Mouse (Mus musculus): Measurements from ENCODE around the gene Cd300lf. TPM values are rescaled to one million over a fixed set of nuclear protein-coding genes. Genes with fewer than 3 reads are reported as not detected.

Cd300lf gene
- polyA plus RNA-seq (2011; ENCODE audit: insufficient read length, low read depth, missing spikeins): 0.81 TPM in 1 of 2 replicates, not detected in the other

DNA sequence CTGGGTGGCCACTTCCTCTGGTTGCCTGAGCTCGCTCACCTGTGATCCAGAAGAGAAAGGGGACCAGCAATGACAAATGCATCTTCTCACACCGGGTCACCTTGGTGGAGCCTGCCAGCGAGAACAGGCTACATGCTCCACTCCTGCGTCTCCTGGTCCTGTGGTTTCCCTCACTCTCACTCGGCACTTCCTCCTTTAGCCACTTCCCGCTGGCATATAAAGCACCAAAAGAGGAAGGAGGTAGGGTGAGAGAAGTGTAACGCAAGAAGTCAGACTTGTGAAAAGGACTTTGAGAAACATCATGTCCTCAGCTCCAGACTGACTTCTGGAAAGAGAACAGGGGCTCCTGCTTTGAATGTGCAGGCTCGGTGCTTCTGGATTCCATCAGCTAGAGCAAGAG lies at the start of gene Cd300lf:
Gene Cd300lf, minus strand, starts transcription at position 193 of the 400 bp plus-strand sequence.
- no peak within 1 kb of the TSS for H3K4me3 ChIP-seq (ENCODE audit: insufficient read depth, low read length)
- H3K4me1 ChIP-seq (ENCODE audit: control insufficient read depth, insufficient read depth, low read length): no peaks in the 10 kb centered on the region
- TF ChIP-seq POLR2A (IDR thresholded peaks at IDR 0.05; ENCODE audit: low read depth, low read length) (no peak), CTCF (IDR thresholded peaks at IDR 0.05; ENCODE audit: borderline replicate concordance, insufficient read depth, low read length) (no peak)
- no peak within 1 kb of the TSS for H3K27ac ChIP-seq (ENCODE audit: insufficient read depth, low read length)

DNA sequence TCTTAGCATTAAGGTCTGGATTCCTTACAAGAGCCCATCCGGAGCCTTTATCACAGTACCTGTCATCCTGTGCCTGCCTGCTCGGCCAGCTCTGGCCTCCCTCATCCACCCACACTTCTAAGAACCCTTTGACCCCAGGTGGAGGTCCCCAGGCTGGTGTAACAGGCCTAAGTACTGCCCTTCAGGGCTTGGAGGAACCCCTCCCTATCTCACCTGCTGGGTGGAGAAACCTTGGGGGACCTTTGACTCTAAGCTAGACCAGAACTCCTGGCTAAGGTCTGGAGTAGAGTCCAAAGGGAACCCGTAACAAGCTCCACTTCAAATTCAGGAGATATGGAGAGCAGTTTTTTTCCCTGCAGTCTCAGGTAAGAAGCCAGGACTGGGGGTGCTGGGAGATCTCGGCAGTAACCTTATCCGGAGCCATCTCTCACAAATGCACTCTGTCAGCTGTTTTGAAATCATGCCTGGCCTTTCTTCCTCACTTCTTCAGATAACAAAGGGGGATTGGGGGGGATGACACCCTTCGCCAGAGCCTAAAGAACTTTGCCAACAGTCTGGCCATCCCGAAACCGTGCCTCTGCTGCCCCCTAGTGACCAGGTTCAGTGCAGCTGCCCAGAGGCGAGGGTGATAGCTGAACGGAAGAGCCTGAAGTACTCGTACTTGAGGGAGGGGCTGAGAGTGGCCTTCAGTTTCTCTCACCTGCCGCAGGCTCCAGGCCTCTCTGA lies 48.3 kb upstream of the Cd300lf start:
- Histone ChIP-seq H3K4me1 (ENCODE audit: control insufficient read depth, insufficient read depth, low read length) (0 out of 2 replicates have a peak, but pooled peaks cover 3% of the 10 kb centered on the region), H3K4me3 (ENCODE audit: insufficient read depth, low read length) (no peak overlapping the region), H3K27ac (ENCODE audit: insufficient read depth, low read length) (no peak overlapping the region)
- TF ChIP-seq CTCF (IDR thresholded peaks at IDR 0.05; ENCODE audit: borderline replicate concordance, insufficient read depth, low read length) (peak; percentile 98), POLR2A (IDR thresholded peaks at IDR 0.05; ENCODE audit: low read depth, low read length) (no peak)

DNA sequence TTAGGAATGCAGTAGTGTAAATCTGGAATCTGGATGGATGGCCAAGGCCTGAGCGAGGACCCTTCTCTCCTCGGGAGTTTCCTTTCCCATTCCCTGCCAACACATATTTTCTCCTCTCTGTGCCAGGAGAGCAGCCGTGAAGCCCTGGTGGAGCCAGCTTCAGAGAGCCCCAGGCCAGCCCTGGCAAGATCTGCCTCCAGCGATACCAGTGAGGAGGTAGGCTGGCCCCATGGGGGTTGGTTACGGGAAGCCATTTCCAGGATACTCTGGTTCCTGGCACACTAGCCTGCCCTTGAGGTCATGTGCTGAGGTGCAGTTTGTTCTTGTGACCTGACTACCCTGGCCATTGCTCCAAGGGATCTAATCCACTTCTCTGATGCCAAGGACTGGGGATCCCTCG lies 46.1 kb upstream of the Cd300lf start:
- Histone ChIP-seq H3K4me1 (ENCODE audit: control insufficient read depth, insufficient read depth, low read length) (no peaks in the 10 kb centered on the region), H3K27ac (ENCODE audit: insufficient read depth, low read length) (no peak overlapping the region), H3K4me3 (ENCODE audit: insufficient read depth, low read length) (no peak overlapping the region)
- TF ChIP-seq POLR2A (IDR thresholded peaks at IDR 0.05; ENCODE audit: low read depth, low read length) (no peak), CTCF (IDR thresholded peaks at IDR 0.05; ENCODE audit: borderline replicate concordance, insufficient read depth, low read length) (no peak)

DNA sequence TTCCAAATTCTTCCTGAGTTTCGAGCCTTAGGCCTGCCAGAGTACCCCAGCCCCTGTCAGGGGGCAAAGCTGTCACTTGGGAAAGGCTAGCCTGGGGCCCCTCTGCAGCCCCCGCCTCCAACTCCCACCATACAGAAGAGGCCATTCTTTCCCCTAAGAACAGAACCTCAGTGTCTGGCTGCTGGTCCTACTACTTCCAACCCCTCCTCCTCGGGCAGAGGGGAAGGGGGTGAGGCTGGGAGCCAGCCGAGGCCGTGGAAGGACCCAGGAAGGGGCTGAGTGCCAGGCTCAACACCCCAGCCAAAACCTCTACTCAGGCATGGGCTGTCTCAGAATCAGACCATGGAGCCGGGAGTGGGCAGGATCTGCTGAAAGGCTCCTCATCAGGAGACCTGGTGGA lies 45.4 kb upstream of the Cd300lf start:
- Histone ChIP-seq H3K4me1 (ENCODE audit: control insufficient read depth, insufficient read depth, low read length) (no peaks in the 10 kb centered on the region), H3K4me3 (ENCODE audit: insufficient read depth, low read length) (no peak overlapping the region), H3K27ac (ENCODE audit: insufficient read depth, low read length) (no peak overlapping the region)
- TF ChIP-seq CTCF (IDR thresholded peaks at IDR 0.05; ENCODE audit: borderline replicate concordance, insufficient read depth, low read length) (no peak), POLR2A (IDR thresholded peaks at IDR 0.05; ENCODE audit: low read depth, low read length) (no peak)

DNA sequence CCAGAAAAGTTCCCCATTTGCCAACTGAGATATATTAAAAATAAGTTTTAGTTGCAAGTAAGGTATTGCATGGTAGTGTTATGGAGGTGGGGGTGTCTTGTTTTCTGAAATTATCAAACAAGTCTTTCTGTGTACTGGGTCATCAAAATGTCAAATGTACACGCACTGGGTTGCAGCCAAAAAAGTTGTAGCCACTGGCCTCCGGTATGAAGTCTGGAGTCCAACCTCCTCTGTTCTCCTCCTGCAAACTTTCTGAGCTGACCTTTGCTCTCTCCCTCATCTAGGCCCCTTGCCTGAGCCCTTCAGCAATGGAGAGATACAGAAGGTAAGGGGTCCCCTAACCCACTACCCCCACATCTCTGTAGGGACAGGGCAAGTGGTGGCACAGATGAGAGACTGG lies 45.0 kb upstream of the Cd300lf start:
- TF ChIP-seq POLR2A (IDR thresholded peaks at IDR 0.05; ENCODE audit: low read depth, low read length) (no peak), CTCF (IDR thresholded peaks at IDR 0.05; ENCODE audit: borderline replicate concordance, insufficient read depth, low read length) (no peak)
- Histone ChIP-seq H3K4me3 (ENCODE audit: insufficient read depth, low read length) (no peak overlapping the region), H3K27ac (ENCODE audit: insufficient read depth, low read length) (no peak overlapping the region), H3K4me1 (ENCODE audit: control insufficient read depth, insufficient read depth, low read length) (no peaks in the 10 kb centered on the region)

DNA sequence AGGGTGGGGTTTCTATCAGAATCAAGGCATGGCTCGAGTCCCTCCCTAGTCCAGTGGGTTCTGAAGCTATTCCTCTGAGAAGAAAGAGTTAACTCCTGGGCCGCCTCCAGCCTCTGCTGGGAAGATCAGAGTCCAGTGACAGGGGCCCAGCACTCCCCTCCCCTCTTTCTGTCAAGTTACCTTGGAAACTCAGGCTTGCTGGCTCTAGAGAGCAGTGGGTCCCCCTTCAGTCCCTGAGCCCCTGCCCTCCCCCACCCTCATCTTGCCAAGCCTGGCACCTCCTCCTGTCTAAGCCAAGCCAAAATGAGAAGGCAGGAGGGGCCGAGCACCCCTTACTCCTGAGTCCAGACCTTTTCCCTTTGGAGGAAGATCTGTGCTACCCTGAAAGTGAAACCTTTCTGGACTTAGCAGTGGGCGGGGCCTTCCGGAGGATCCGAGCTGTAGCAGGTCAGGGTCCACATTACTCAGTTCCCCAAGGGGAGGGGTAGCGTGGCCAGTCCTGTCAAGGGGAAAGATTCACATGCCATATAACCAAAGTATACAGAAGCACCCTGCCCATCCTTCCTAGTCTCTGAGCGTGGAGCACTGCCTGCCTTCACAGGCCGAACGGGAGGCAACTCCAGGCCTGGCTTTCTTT lies 43.9 kb upstream of the Cd300lf start:
- H3K4me3 ChIP-seq (ENCODE audit: insufficient read depth, low read length): no peak overlapping the region
- no peak overlapping the region for H3K27ac ChIP-seq (ENCODE audit: insufficient read depth, low read length)
- peaks cover 7% of the 10 kb centered on the region; the same call in 1 of the 2 replicates for H3K4me1 ChIP-seq (ENCODE audit: control insufficient read depth, insufficient read depth, low read length)
- TF ChIP-seq CTCF (IDR thresholded peaks at IDR 0.05; ENCODE audit: borderline replicate concordance, insufficient read depth, low read length) (no peak), POLR2A (IDR thresholded peaks at IDR 0.05; ENCODE audit: low read depth, low read length) (no peak)

DNA sequence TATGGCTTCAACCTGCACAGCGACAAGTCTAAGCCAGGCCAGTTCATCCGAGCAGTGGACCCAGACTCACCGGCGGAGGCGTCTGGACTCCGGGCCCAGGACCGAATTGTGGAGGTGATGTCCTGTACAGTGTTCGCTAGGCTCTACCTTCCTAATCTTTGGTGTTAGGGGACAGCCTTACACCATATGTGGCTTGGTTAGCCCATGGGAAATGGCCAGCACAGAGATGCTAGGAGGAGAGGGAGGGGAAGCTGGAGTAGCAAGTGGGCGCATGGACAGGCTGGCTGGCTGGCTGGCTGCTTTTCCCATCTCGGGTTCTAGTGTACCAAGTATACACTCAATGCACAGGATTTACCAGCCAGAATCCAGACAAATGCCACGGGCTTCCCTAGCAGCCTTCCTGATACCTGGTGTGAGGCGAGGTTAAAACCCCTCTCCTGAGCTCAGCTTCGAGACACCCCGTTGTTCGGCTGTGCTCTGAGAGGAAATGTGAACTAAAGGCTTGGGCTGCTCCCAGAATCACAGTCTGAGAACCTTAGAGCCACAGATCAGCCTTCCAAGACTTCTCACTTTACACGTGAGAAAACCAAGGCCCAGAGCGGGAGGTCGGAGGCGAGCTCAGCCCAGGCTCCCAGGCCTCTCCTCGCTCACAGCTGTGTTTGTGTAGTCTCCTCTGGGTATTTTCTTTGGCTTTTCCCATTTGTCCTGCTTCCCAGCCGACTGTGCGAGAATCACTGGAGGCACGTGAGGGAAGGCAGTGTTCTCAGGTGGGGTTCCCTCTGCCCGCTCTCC lies 42.8 kb upstream of the Cd300lf start:
- Histone ChIP-seq H3K27ac (ENCODE audit: insufficient read depth, low read length) (no peak overlapping the region), H3K4me3 (ENCODE audit: insufficient read depth, low read length) (no peak overlapping the region), H3K4me1 (ENCODE audit: control insufficient read depth, insufficient read depth, low read length) (peaks cover 10% of the 10 kb centered on the region)
- TF ChIP-seq CTCF (IDR thresholded peaks at IDR 0.05; ENCODE audit: borderline replicate concordance, insufficient read depth, low read length): no peak
- no peak for TF ChIP-seq POLR2A (IDR thresholded peaks at IDR 0.05; ENCODE audit: low read depth, low read length)

DNA sequence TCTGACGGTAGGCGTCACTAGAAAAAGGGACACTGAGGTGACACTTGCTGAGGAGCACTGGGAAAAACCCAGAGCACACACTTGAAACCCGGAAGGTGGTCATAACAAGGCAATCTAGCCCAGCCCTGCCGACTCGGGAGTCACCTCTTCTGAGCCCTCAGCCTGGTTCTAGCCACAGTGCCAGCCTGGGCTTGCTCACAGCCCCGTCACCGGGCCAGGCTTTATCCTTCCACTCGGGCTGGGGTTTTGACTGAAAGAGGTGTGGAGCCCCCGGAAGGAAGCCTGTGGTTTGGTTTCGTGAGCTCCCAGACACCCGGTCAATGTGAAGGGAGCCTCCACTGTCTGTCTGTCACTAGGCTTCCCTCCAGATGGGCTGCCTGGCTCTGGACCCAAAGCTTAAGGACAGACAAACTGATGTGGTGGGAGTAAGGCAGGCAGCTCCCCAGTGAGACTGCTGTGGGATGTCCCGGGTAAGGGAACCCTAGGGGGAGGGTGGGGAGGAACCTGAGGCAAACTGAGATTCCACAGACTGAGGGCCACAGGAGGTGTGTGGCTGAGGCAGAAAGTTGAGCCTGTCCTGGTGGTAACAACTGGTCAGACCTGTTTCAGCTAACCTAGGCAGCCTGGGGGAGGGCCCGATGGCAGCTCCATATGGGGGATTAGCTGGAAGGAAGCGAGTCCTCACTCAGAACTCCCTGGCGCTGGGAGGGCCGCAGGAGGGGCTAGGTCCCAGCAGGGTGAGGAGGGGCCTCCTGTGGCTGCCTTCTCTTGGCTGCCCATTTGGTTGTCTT lies 40.0 kb upstream of the Cd300lf start:
- TF ChIP-seq POLR2A (IDR thresholded peaks at IDR 0.05; ENCODE audit: low read depth, low read length) (no peak), CTCF (IDR thresholded peaks at IDR 0.05; ENCODE audit: borderline replicate concordance, insufficient read depth, low read length) (no peak)
- H3K4me3 ChIP-seq (ENCODE audit: insufficient read depth, low read length): no peak overlapping the region
- H3K4me1 ChIP-seq (ENCODE audit: control insufficient read depth, insufficient read depth, low read length): peaks cover 10% of the 10 kb centered on the region
- H3K27ac ChIP-seq (ENCODE audit: insufficient read depth, low read length): no peak overlapping the region

DNA sequence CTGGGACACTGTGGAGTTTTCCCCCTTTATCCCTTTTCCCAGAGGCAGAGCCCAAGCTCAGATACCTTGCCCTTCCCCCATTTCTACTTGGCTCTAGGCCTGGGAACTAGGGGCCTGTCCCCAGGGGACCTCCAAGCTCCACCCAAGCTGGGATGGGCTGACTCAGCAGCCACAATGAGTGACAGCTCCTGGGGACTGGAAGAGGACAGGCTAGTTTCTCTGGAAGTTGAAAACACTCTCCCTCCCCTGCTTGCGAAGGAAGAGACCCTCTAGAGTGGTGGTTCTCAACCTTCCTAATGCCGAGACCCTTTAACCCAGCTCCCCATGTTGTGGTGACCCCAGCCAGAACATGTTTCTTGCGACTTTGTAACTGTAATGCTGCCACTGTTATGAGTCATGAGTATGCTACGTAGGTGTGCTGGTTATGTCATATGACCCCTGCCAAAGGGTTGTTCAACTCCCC lies 39.1 kb upstream of the Cd300lf start:
- Histone ChIP-seq H3K4me1 (ENCODE audit: control insufficient read depth, insufficient read depth, low read length) (peaks cover 10% of the 10 kb centered on the region), H3K4me3 (ENCODE audit: insufficient read depth, low read length) (no peak overlapping the region), H3K27ac (ENCODE audit: insufficient read depth, low read length) (no peak overlapping the region)
- no peak for TF ChIP-seq POLR2A (IDR thresholded peaks at IDR 0.05; ENCODE audit: low read depth, low read length)
